Mouse (Mus musculus): ENCODE data around the gene Syne4. TPM values are rescaled to one million over a fixed set of nuclear protein-coding genes. Genes with fewer than 3 reads are reported as not detected.

The Syne4 gene
- polyA plus RNA-seq, 1 experiment from 2014 or later, result 29.5 TPM

GRCm38 (mm10) chr7:30300914-30301313 lies 13.7 kb upstream of the Syne4 start:
- Histone ChIP-seq H3K9me3 (no peaks in the 10 kb centered on the region), H3K36me3 (peaks cover 22% of the 10 kb centered on the region), H3K4me2 (no peak overlapping the region), H3K27ac (no peak overlapping the region), H3K9ac (no peak overlapping the region), H3K27me3 (no peaks in the 10 kb centered on the region), H3K4me3 (no peak overlapping the region), H3K4me1 (no peaks in the 10 kb centered on the region)
- 46% methylated on average over 3 of the region's 3 CpGs for WGBS
- ATAC-seq (ENCODE audit: borderline replicate concordance, extremely low read depth, low FRiP score, low TSS enrichment), result no peak

GRCm38 (mm10) chr7:30306083-30306779 lies 8.4 kb upstream of the Syne4 start:
- peaks cover 19% of the 10 kb centered on the region; the same call in 1 of the 2 replicates for H3K36me3 ChIP-seq
- WGBS, result 90% methylated on average over 16 of the region's 16 CpGs
- H3K27ac ChIP-seq, result no peak overlapping the region
- H3K27me3 ChIP-seq, result no peaks in the 10 kb centered on the region
- no peak for ATAC-seq (ENCODE audit: borderline replicate concordance, extremely low read depth, low FRiP score, low TSS enrichment)
- peaks cover 13% of the 10 kb centered on the region for H3K4me1 ChIP-seq
- H3K9ac ChIP-seq, result no peak overlapping the region
- H3K9me3 ChIP-seq, result no peaks in the 10 kb centered on the region
- no peak overlapping the region for H3K4me2 ChIP-seq
- no peak overlapping the region for H3K4me3 ChIP-seq

- H3K27me3 ChIP-seq, result no peaks in the 10 kb centered on the region
- H3K36me3 ChIP-seq, result peaks cover 5% of the 10 kb centered on the region; the same call in 1 of the 2 replicates
- peaks cover 13% of the 10 kb centered on the region for H3K4me1 ChIP-seq
- peak; percentile 99 for ATAC-seq (ENCODE audit: borderline replicate concordance, extremely low read depth, low FRiP score, low TSS enrichment)
- peak within 1 kb of the TSS; percentile 83 for H3K4me2 ChIP-seq
- no peaks in the 10 kb centered on the region for H3K9me3 ChIP-seq
- H3K27ac ChIP-seq, result peak within 1 kb of the TSS; percentile 41; the same call in 1 of the 2 replicates
- 3% methylated on average over 27 of the region's 27 CpGs for WGBS
- peak within 1 kb of the TSS; percentile 59 for H3K4me3 ChIP-seq
- peak within 1 kb of the TSS; percentile 48 for H3K9ac ChIP-seq
Observed at GRCm38 (mm10) chr7:30308076-30309005, 6.3 kb upstream of the Syne4 start, which contains the start of gene Alkbh6. Gene Alkbh6, plus strand, starts transcription at chr7:30308717.

GRCm38 (mm10) chr7:30309395-30310129 lies 5.0 kb upstream of the Syne4 start:
- Histone ChIP-seq H3K4me3 (peak overlapping the region; percentile 59), H3K27me3 (no peaks in the 10 kb centered on the region), H3K4me1 (peaks cover 17% of the 10 kb centered on the region), H3K4me2 (peak overlapping the region; percentile 83), H3K9ac (peak overlapping the region; percentile 48), H3K36me3 (no peaks in the 10 kb centered on the region), H3K27ac (no peak overlapping the region), H3K9me3 (no peaks in the 10 kb centered on the region)
- ATAC-seq (ENCODE audit: borderline replicate concordance, extremely low read depth, low FRiP score, low TSS enrichment), result no peak
- WGBS, result 52% methylated on average over 15 of the region's 15 CpGs

- peaks cover 18% of the 10 kb centered on the region for H3K4me1 ChIP-seq
- H3K27me3 ChIP-seq, result no peaks in the 10 kb centered on the region
- no peak overlapping the region for H3K4me3 ChIP-seq
- WGBS, result 82% methylated on average over 12 of the region's 12 CpGs
- no peak overlapping the region for H3K9ac ChIP-seq
- H3K4me2 ChIP-seq, result peak overlapping the region; percentile 83; the same call in 1 of the 2 replicates
- H3K27ac ChIP-seq, result no peak overlapping the region
- H3K9me3 ChIP-seq, result no peaks in the 10 kb centered on the region
- H3K36me3 ChIP-seq, result no peaks in the 10 kb centered on the region
- no peak for ATAC-seq (ENCODE audit: borderline replicate concordance, extremely low read depth, low FRiP score, low TSS enrichment)
Observed at GRCm38 (mm10) chr7:30310136-30310535, 4.5 kb upstream of the Syne4 start.

- Histone ChIP-seq H3K9me3 (no peaks in the 10 kb centered on the region), H3K4me3 (no peak overlapping the region), H3K27ac (no peak overlapping the region), H3K9ac (no peak overlapping the region), H3K4me2 (no peak overlapping the region), H3K4me1 (peaks cover 13% of the 10 kb centered on the region), H3K27me3 (no peaks in the 10 kb centered on the region), H3K36me3 (no peaks in the 10 kb centered on the region)
- no peak for ATAC-seq (ENCODE audit: borderline replicate concordance, extremely low read depth, low FRiP score, low TSS enrichment)
- WGBS, result 38% methylated on average over 27 of the region's 27 CpGs
Observed at GRCm38 (mm10) chr7:30313666-30314320, 814 bp upstream of the Syne4 start.

- Histone ChIP-seq H3K36me3 (no peaks in the 10 kb centered on the region), H3K4me1 (peaks cover 5% of the 10 kb centered on the region; the same call in 1 of the 2 replicates), H3K4me2 (peak overlapping the region; percentile 54), H3K9me3 (no peaks in the 10 kb centered on the region), H3K4me3 (peak overlapping the region; percentile 38), H3K27me3 (no peaks in the 10 kb centered on the region), H3K9ac (peak overlapping the region; percentile 33), H3K27ac (no peak overlapping the region)
- no peak for ATAC-seq (ENCODE audit: borderline replicate concordance, extremely low read depth, low FRiP score, low TSS enrichment)
- 57% methylated on average over 13 of the region's 13 CpGs for WGBS
Observed at GRCm38 (mm10) chr7:30315559-30316529, 1.2 kb downstream of the Syne4 start.

GRCm38 (mm10) chr7:30318142-30318541 lies 3.5 kb downstream of the Syne4 start:
- H3K4me1 ChIP-seq, result peaks cover 18% of the 10 kb centered on the region
- H3K27me3 ChIP-seq, result no peaks in the 10 kb centered on the region
- WGBS, result 92% methylated on average over 3 of the region's 3 CpGs
- no peak overlapping the region for H3K4me3 ChIP-seq
- no peak overlapping the region for H3K4me2 ChIP-seq
- ATAC-seq (ENCODE audit: borderline replicate concordance, extremely low read depth, low FRiP score, low TSS enrichment), result no peak
- H3K9me3 ChIP-seq, result no peaks in the 10 kb centered on the region
- no peak overlapping the region for H3K27ac ChIP-seq
- H3K9ac ChIP-seq, result no peak overlapping the region
- H3K36me3 ChIP-seq, result no peaks in the 10 kb centered on the region

GRCm38 (mm10) chr7:30320946-30321345 lies 6.3 kb downstream of the Syne4 start:
- Histone ChIP-seq H3K27ac (no peak overlapping the region), H3K4me2 (peak overlapping the region; percentile 78), H3K36me3 (no peaks in the 10 kb centered on the region), H3K9me3 (no peaks in the 10 kb centered on the region), H3K4me1 (peaks cover 14% of the 10 kb centered on the region), H3K9ac (peak overlapping the region; percentile 85), H3K27me3 (no peaks in the 10 kb centered on the region), H3K4me3 (peak overlapping the region; percentile 85; the same call in 1 of the 2 replicates)
- 72% methylated on average over 2 of the region's 2 CpGs for WGBS
- ATAC-seq (ENCODE audit: borderline replicate concordance, extremely low read depth, low FRiP score, low TSS enrichment), result no peak

GRCm38 (mm10) chr7:30321539-30322284 lies 7.1 kb downstream of the Syne4 start, which contains the start of gene E130208F15Rik:
Gene E130208F15Rik, plus strand, starts transcription at chr7:30321740.
- H3K9ac ChIP-seq, result peak within 1 kb of the TSS; percentile 85
- peak within 1 kb of the TSS; percentile 85 for H3K4me3 ChIP-seq
- H3K9me3 ChIP-seq, result no peaks in the 10 kb centered on the region
- H3K4me1 ChIP-seq, result peaks cover 14% of the 10 kb centered on the region
- peak within 1 kb of the TSS; percentile 78 for H3K4me2 ChIP-seq
- peak; percentile 72; the same call in 1 of the 2 replicates for ATAC-seq (ENCODE audit: borderline replicate concordance, extremely low read depth, low FRiP score, low TSS enrichment)
- no peaks in the 10 kb centered on the region for H3K27me3 ChIP-seq
- H3K36me3 ChIP-seq, result no peaks in the 10 kb centered on the region
- peak within 1 kb of the TSS; percentile 90 for H3K27ac ChIP-seq
- under 1% methylated on average over 63 of the region's 63 CpGs for WGBS
